Mouse (Mus musculus) forebrain, postnatal 0 days (tissue): ENCODE measurements around the gene Ccser1. TPM values are rescaled to one million over a fixed set of nuclear protein-coding genes. Genes with fewer than 3 reads are reported as not detected.

ENCODE experiments used
- ATAC-seq: fragments of 200-750 bp; cut with Nextera tagmentation; 2 replicates; pipeline ENCODE4 v1.8.0; 2017; ENCODE audit warnings: mild to moderate bottlenecking, moderate library complexity
- DNase-seq: peaks from one replicate; pipeline ENCODE4 v3.0.0-alpha.2; 2015
- H3K27ac ChIP-seq: fragments of 300-500 bp; sonication (generic); 2 replicates; pipeline ENCODE4 v1.5.1; 2014; ENCODE audit warnings: low read depth, mild to moderate bottlenecking, antibody characterized with exemption, low read length, moderate library complexity, mixed read lengths
- H3K27me3 ChIP-seq: fragments of 300-500 bp; sonication (generic); 2 replicates; pipeline ENCODE4 v1.6.1; 2014; ENCODE audit warnings: mild to moderate bottlenecking, low read length, mixed read lengths; ENCODE audit not compliant: insufficient read depth
- H3K36me3 ChIP-seq: fragments of 300-500 bp; sonication (generic); 2 replicates; pipeline ENCODE4 v1.6.1; 2014; ENCODE audit warnings: mild to moderate bottlenecking, moderate library complexity; ENCODE audit not compliant: insufficient read depth
- H3K4me1 ChIP-seq: fragments of 300-500 bp; sonication (generic); 2 replicates; pipeline ENCODE4 v1.6.1; 2014; ENCODE audit warnings: antibody characterized with exemption; ENCODE audit not compliant: insufficient read depth
- H3K4me2 ChIP-seq: fragments of 300-500 bp; sonication (generic); 2 replicates; pipeline ENCODE4 v1.6.1; 2014; ENCODE audit warnings: low read depth, mild to moderate bottlenecking, moderate library complexity
- H3K4me3 ChIP-seq: fragments of 300-500 bp; sonication (generic); 2 replicates; pipeline ENCODE4 v1.5.1; 2014; ENCODE audit warnings: low read depth, low read length, mixed read lengths
- H3K9ac ChIP-seq: fragments of 300-500 bp; sonication (generic); 2 replicates; pipeline ENCODE4 v1.6.1; 2014; ENCODE audit warnings: mild to moderate bottlenecking
- H3K9me3 ChIP-seq: fragments of 300-500 bp; sonication (generic); 2 replicates; pipeline ENCODE4 v1.6.1; 2016; ENCODE audit warnings: low read length
- CTCF ChIP-seq: sonication (generic); IDR thresholded peaks from 2 replicates; pipeline ENCODE4 v1.5.1; 2016; ENCODE audit warnings: antibody characterized with exemption, control low read depth, low read depth
- WGBS: fragments of 180-500 bp; shearing (Covaris S2); extraction: QIAGEN DNeasy Blood & Tissue Kit; methylation state at CpG from one replicate; pipeline ENCODE4 v1.1.7; 2014; 5-methylcytosine and 5-hydroxymethylcytosine counted together
- polyA plus RNA-seq: library from polyadenylated mRNA; unstranded; fragments of >200 nt; fragmentation: Nextera tagmentation; extraction: Ambion mirVana; gene quantifications from 2 replicates; pipeline ENCODE4 v1.2.1, GENCODE M21; 2015
- total RNA-seq: library from RNA; depleted of rRNA; stranded (reverse); fragments of >200 nt; gene quantifications from 2 replicates; pipeline ENCODE4 v1.2.3, GENCODE M21; 2014

Gene Ccser1
- total and polyA plus RNA-seq, 2 experiments from 2014 or later: 14.4 to 58.1 TPM

DNA sequence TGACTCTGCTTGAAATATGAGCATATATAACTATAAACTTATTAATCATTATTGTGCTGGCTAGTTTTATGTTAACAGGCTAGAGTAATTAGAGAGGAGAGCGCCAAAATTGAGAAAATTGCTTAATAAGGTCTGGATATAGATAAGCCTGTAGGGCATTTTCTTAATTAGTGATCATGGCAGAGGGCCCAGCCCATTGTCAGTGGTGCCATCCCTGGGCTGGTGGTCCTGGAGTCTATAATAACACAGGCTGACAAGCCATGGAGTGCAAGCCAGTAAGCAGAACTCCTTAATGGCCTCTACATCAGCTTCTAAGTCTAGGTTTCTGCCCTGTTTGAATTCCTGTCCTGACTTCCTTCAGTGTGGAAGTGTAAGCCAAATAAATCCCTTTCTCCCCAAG lies 206.9 kb downstream of the Ccser1 start:
- no peak overlapping the region for H3K27ac ChIP-seq
- ATAC-seq (no peak), DNase-seq (no peak)
- H3K4me3 ChIP-seq: no peak overlapping the region
- no peak for TF ChIP-seq CTCF
- no peak overlapping the region for H3K9ac ChIP-seq
- 67% methylated on average over 1 of the region's 1 CpGs for WGBS
- H3K27me3 ChIP-seq: no peaks in the 10 kb centered on the region
- no peaks in the 10 kb centered on the region for H3K36me3 ChIP-seq
- H3K4me2 ChIP-seq: no peak overlapping the region
- no peaks in the 10 kb centered on the region for H3K4me1 ChIP-seq
- no peaks in the 10 kb centered on the region for H3K9me3 ChIP-seq

DNA sequence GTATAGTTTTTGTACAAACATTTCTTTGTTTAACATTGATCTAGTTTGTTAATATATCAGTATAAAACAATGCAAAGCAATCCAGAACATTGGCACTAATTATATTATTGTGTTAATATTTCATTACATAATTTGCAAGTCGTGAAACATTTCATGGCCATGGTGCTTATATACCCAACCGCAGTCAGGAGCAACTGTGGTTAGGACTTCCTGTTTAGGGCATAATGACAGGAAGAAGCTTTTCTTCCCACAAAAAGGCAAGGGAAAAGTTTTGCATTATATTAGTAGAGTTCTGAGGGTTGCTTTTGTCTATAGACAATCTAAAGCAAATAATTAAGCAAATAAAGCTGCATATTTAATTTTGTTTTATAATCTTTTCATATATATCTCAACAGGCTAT lies 247.4 kb downstream of the Ccser1 start:
- H3K9me3 ChIP-seq: no peaks in the 10 kb centered on the region
- no peaks in the 10 kb centered on the region for H3K27me3 ChIP-seq
- no peak for TF ChIP-seq CTCF
- ATAC-seq: no peak
- H3K36me3 ChIP-seq: no peaks in the 10 kb centered on the region
- no peak for DNase-seq
- no peak overlapping the region for H3K27ac ChIP-seq
- no peak overlapping the region for H3K4me2 ChIP-seq
- 90% methylated on average over 2 of the region's 2 CpGs for WGBS
- no peak overlapping the region for H3K9ac ChIP-seq
- H3K4me3 ChIP-seq: no peak overlapping the region
- H3K4me1 ChIP-seq: peaks cover 6% of the 10 kb centered on the region; the same call in 1 of the 2 replicates

- peak; percentile 13 for DNase-seq
- Histone ChIP-seq H3K36me3 (no peaks in the 10 kb centered on the region), H3K4me1 (peaks cover 6% of the 10 kb centered on the region; the same call in 1 of the 2 replicates), H3K9ac (no peak overlapping the region), H3K27me3 (no peaks in the 10 kb centered on the region), H3K4me2 (no peak overlapping the region), H3K27ac (peak overlapping the region; percentile 62; the same call in 1 of the 2 replicates), H3K9me3 (no peaks in the 10 kb centered on the region), H3K4me3 (no peak overlapping the region)
- peak; percentile 80 for ATAC-seq
- no peak for TF ChIP-seq CTCF
- WGBS: 8% methylated on average over 5 of the region's 5 CpGs
These were observed 251.0 kb downstream of the Ccser1 start for GRCm38 (mm10) chr6:61430881-61431725.

DNA sequence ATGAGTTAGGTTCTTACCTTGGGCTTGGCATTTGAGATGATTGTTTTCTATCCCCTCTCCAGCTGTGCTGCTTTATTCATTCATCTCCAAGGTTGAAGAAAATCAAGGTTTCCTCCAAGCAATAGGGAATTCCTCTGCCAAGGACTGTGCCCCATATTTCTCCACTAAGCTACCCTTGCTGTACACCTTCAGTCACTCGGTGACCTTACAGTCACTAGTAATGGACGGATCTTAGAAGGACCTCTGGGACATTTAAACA lies 251.5 kb downstream of the Ccser1 start:
- Histone ChIP-seq H3K9ac (no peak overlapping the region), H3K27me3 (no peaks in the 10 kb centered on the region), H3K36me3 (no peaks in the 10 kb centered on the region), H3K4me3 (no peak overlapping the region), H3K27ac (no peak overlapping the region), H3K4me2 (no peak overlapping the region), H3K9me3 (no peaks in the 10 kb centered on the region), H3K4me1 (peaks cover 6% of the 10 kb centered on the region; the same call in 1 of the 2 replicates)
- no peak for TF ChIP-seq CTCF
- no peak for ATAC-seq
- DNase-seq: no peak
- 58% methylated on average over 2 of the region's 2 CpGs for WGBS

- Histone ChIP-seq H3K4me3 (no peak overlapping the region), H3K27ac (no peak overlapping the region), H3K9ac (no peak overlapping the region), H3K36me3 (no peaks in the 10 kb centered on the region), H3K27me3 (no peaks in the 10 kb centered on the region), H3K4me2 (no peak overlapping the region), H3K9me3 (no peaks in the 10 kb centered on the region), H3K4me1 (peaks cover 6% of the 10 kb centered on the region; the same call in 1 of the 2 replicates)
- TF ChIP-seq CTCF: no peak
- ATAC-seq: no peak
- DNase-seq: no peak
- WGBS: 61% methylated on average over 3 of the region's 3 CpGs
These were observed 252.0 kb downstream of the Ccser1 start for GRCm38 (mm10) chr6:61432167-61432566.

DNA sequence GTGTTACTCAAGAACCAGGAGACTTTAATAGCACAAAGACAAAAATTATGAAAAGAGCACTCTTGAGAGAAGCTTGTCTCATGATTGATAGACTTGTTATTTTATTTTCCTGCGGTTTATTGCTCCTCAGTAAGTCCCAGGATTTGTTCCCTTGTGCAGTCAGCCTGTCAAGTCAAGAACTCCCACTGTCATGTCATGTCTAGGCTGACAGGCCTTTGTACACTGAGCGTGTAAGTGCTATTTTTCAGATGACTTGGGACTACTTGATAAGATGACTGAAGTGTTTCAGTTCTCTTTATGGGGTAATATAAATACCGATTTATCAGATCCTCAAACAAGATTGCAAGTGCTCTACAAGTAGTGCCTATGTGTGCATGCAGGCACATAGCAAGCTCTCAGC lies 252.6 kb downstream of the Ccser1 start:
- peak; percentile 59; the same call in 1 of the 2 replicates for ATAC-seq

DNA sequence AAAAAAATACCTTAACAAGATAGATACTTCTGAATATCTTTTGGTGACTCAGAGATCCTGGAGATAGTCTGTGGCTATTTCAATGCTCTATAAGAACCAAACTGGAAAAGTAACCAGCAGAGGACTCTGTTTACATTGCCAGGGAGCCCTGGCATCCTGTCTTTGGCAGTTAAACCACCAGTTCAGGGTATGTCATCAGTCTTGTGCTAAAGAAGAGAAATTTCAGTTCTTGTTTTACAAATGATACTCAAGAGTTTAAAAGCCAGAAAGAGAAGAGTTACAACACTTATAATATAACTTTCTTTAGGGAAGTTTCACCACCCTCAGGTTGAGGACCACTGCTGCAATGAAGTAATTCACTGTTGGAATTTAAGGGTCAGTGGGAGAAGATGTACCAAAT lies 258.0 kb downstream of the Ccser1 start:
- no peak overlapping the region for H3K27ac ChIP-seq
- ATAC-seq (no peak), DNase-seq (no peak)
- no peaks in the 10 kb centered on the region for H3K4me1 ChIP-seq
- TF ChIP-seq CTCF: no peak
- H3K9me3 ChIP-seq: no peaks in the 10 kb centered on the region
- H3K36me3 ChIP-seq: no peaks in the 10 kb centered on the region
- no peak overlapping the region for H3K9ac ChIP-seq
- H3K4me3 ChIP-seq: no peak overlapping the region
- no peak overlapping the region for H3K4me2 ChIP-seq
- H3K27me3 ChIP-seq: no peaks in the 10 kb centered on the region

More for the DNA sequence above, 252.6 kb downstream of the Ccser1 start:
- no peak overlapping the region for H3K9ac ChIP-seq
- no peaks in the 10 kb centered on the region for H3K9me3 ChIP-seq
- no peaks in the 10 kb centered on the region for H3K27me3 ChIP-seq
- peaks cover 6% of the 10 kb centered on the region; the same call in 1 of the 2 replicates for H3K4me1 ChIP-seq
- WGBS: 59% methylated on average over 3 of the region's 3 CpGs
- no peaks in the 10 kb centered on the region for H3K36me3 ChIP-seq
- no peak for DNase-seq
- no peak overlapping the region for H3K4me3 ChIP-seq
- H3K4me2 ChIP-seq: no peak overlapping the region
- H3K27ac ChIP-seq: no peak overlapping the region
- no peak for TF ChIP-seq CTCF
